Comparison of ENCODE assay signal across 18 mouse cellular contexts in genomic region chr5:113786985-113787384, GRCm38 (mm10). TPM values are rescaled to one million over a fixed set of nuclear protein-coding genes. Genes with fewer than 3 reads are reported as not detected.
DNase-seq lines count a peak whose midpoint lies in the region; ATAC-seq lines count a peak whose summit lies in the region.
"Had no signal": no experiment of that assay in that cellular context is flagged by ENCODE, and none has a peak within 500 bp of the region (broad histone marks: within the 10 kb centered on the region; RNA-seq: fewer than 3 reads in every experiment).

No protein-coding gene starts in this region.

- 82% methylated on average over 5 of the region's 5 CpGs for WGBS in midbrain, embryonic 11.5 days
- 80% methylated on average over 5 of the region's 5 CpGs for WGBS in midbrain, embryonic 15.5 days

- intact Hi-C loops in left cerebral cortex, postnatal 10 days (cut with DNase I): no loop called here

- 0 out of 2 replicates have a peak, but pooled peaks cover 5% of the 10 kb centered on the region for H3K4me1 ChIP-seq in midbrain, embryonic 11.5 days (ENCODE audit: control insufficient read depth, insufficient read depth, low read length)
- H3K4me1 ChIP-seq in midbrain, embryonic 15.5 days: no peaks in the 10 kb centered on the region

- no peak overlapping the region for H3K4me2 ChIP-seq in midbrain, embryonic 11.5 days
- H3K4me2 ChIP-seq in midbrain, embryonic 15.5 days: no peak overlapping the region
- H3K4me2 ChIP-seq: heart, embryonic 15.5 days; limb, embryonic 13.5 days; liver, embryonic 15.5 days had no signal

- H3K27ac ChIP-seq in midbrain, embryonic 11.5 days (ENCODE audit: low read depth, low read length): no peak overlapping the region
- H3K27ac ChIP-seq in midbrain, embryonic 15.5 days: no peak overlapping the region
- H3K27ac ChIP-seq: gastrocnemius, adult 2 months; heart, adult 2 months; heart, embryonic 15.5 days; liver, embryonic 15.5 days had no signal

- no peak overlapping the region for H3K9ac ChIP-seq in midbrain, embryonic 11.5 days (ENCODE audit: low read length)
- H3K9ac ChIP-seq in midbrain, embryonic 15.5 days: no peak overlapping the region
- H3K9ac ChIP-seq: forebrain, postnatal 0 days; heart, embryonic 15.5 days; limb, embryonic 13.5 days; liver, embryonic 15.5 days had no signal

- H3K4me3 ChIP-seq in midbrain, embryonic 11.5 days (ENCODE audit: low read depth, low read length): no peak overlapping the region
- no peak overlapping the region for H3K4me3 ChIP-seq in midbrain, embryonic 15.5 days
- H3K4me3 ChIP-seq: gastrocnemius, adult 2 months; heart, adult 2 months; heart, embryonic 15.5 days; limb, embryonic 13.5 days; liver, embryonic 15.5 days had no signal

- H3K36me3 ChIP-seq in midbrain, embryonic 11.5 days (ENCODE audit: control insufficient read depth, insufficient read depth, low read length): no peaks in the 10 kb centered on the region
- H3K36me3 ChIP-seq in midbrain, embryonic 15.5 days (replicated peaks): no peaks in the 10 kb centered on the region
- H3K36me3 ChIP-seq: heart, embryonic 15.5 days; limb, embryonic 13.5 days; liver, embryonic 15.5 days had no signal

- ATAC-seq in midbrain, embryonic 11.5 days (ENCODE audit: low FRiP score): no peak
- no peak for ATAC-seq in midbrain, embryonic 15.5 days (replicated peaks)
- ATAC-seq in hematopoietic stem cell, adult 5-6 weeks (replicated peaks in 1 of 2; ENCODE audit: insufficient read depth in 1 of 2, low FRiP score in 2 of 2, low TSS enrichment in 1 of 2, low read depth in 1 of 2, poor library complexity in 2 of 2, severe bottlenecking in 2 of 2): peak; percentile 77 to 82
- ATAC-seq: forebrain, postnatal 0 days; lung, postnatal 0 days had no signal

- H3K9me3 ChIP-seq in midbrain, embryonic 11.5 days (ENCODE audit: control insufficient read depth, low read length): no peaks in the 10 kb centered on the region
- no peaks in the 10 kb centered on the region for H3K9me3 ChIP-seq in midbrain, embryonic 15.5 days
- H3K9me3 ChIP-seq: heart, embryonic 15.5 days; limb, embryonic 13.5 days; liver, embryonic 15.5 days had no signal

- DNase-seq in midbrain, embryonic 11.5 days (ENCODE audit: low spot score, missing footprints): peak; percentile 62
- DNase-seq in natural killer cell, adult 2 months (ENCODE audit: low spot score in 2 of 2): peak; percentile 42 to 53
- no peak for DNase-seq in kidney, adult 11 months
- DNase-seq in urinary bladder, postnatal 14 days (ENCODE audit: low spot score): no peak
- DNase-seq in left cerebral cortex, postnatal 10 days (ENCODE audit: extremely low spot score in 1 of 2, low spot score in 2 of 2): no peak
- DNase-seq in spleen, postnatal 14 days (ENCODE audit: low spot score in 2 of 2): no peak
- DNase-seq: B cell, adult 2 months; cerebellum, postnatal 36 days; forebrain, postnatal 0 days; gastrocnemius, adult 2 months; heart, adult 2 months; right cerebral cortex, postnatal 4 days had no signal

- H3K27me3 ChIP-seq in midbrain, embryonic 11.5 days (ENCODE audit: control insufficient read depth, insufficient read depth, low read length): no peaks in the 10 kb centered on the region; the same call in 1 of the 2 replicates
- peaks cover 14% of the 10 kb centered on the region for H3K27me3 ChIP-seq in midbrain, embryonic 15.5 days (replicated peaks)
- H3K27me3 ChIP-seq: limb, embryonic 13.5 days had no signal

RNA-seq across cellular contexts. Expression of gene Tmem119, which starts 13.3 kb away (rescaled TPM):
- 9.9 and 10.9 TPM in 2 replicates for polyA plus RNA-seq in midbrain, embryonic 11.5 days (2014; fragmentation: Nextera tagmentation; extraction: Ambion mirVana)
- polyA plus RNA-seq in midbrain, embryonic 15.5 days (2015; fragmentation: Nextera tagmentation; extraction: Ambion mirVana): 5.7 and 6.3 TPM in 2 replicates
- 1.1 and 1.8 TPM in 2 replicates for total RNA-seq in hematopoietic stem cell, adult 5-6 weeks (2017)
- total RNA-seq in left cerebral cortex, postnatal 10 days (2021): 10 to 100 TPM; 12.0 to 16.0 TPM

RNA-seq across cellular contexts. Expression of gene Iscu, which starts 14.4 kb away (rescaled TPM):
- 117 and 121 TPM in 2 replicates for polyA plus RNA-seq in midbrain, embryonic 11.5 days (2014; fragmentation: Nextera tagmentation; extraction: Ambion mirVana)
- polyA plus RNA-seq in midbrain, embryonic 15.5 days (2015; fragmentation: Nextera tagmentation; extraction: Ambion mirVana): 75.4 and 78.4 TPM in 2 replicates
- 71.7 and 73.6 TPM in 2 replicates for total RNA-seq in hematopoietic stem cell, adult 5-6 weeks (2017)
- total RNA-seq in left cerebral cortex, postnatal 10 days (2021): 10 to 100 TPM; 72.7 to 78.3 TPM

RNA-seq across cellular contexts. Expression of gene Sart3, which starts 14.7 kb away (rescaled TPM):
- polyA plus RNA-seq in midbrain, embryonic 11.5 days (2014; fragmentation: Nextera tagmentation; extraction: Ambion mirVana): 49.6 and 55.2 TPM in 2 replicates
- 53.3 and 57.5 TPM in 2 replicates for polyA plus RNA-seq in midbrain, embryonic 15.5 days (2015; fragmentation: Nextera tagmentation; extraction: Ambion mirVana)
- total RNA-seq in hematopoietic stem cell, adult 5-6 weeks (2017): 41.7 and 42.6 TPM in 2 replicates
- 10 to 100 TPM; 29.1 to 35.0 TPM for total RNA-seq in left cerebral cortex, postnatal 10 days (2021)

RNA-seq across cellular contexts. Expression of gene Selplg, which starts 45.5 kb away (rescaled TPM):
- 1.3 TPM in 2 replicates for polyA plus RNA-seq in midbrain, embryonic 11.5 days (2014; fragmentation: Nextera tagmentation; extraction: Ambion mirVana)
- 2.4 and 2.8 TPM in 2 replicates for polyA plus RNA-seq in midbrain, embryonic 15.5 days (2015; fragmentation: Nextera tagmentation; extraction: Ambion mirVana)
- 83.9 and 95.7 TPM in 2 replicates for total RNA-seq in hematopoietic stem cell, adult 5-6 weeks (2017)
- total RNA-seq in left cerebral cortex, postnatal 10 days (2021): 10 to 100 TPM; 16.1 to 18.7 TPM

RNA-seq across cellular contexts. Expression of gene Ficd, which starts 51.4 kb away (rescaled TPM):
- 3.3 TPM in 2 replicates for polyA plus RNA-seq in midbrain, embryonic 11.5 days (2014; fragmentation: Nextera tagmentation; extraction: Ambion mirVana)
- 10.4 and 10.7 TPM in 2 replicates for polyA plus RNA-seq in midbrain, embryonic 15.5 days (2015; fragmentation: Nextera tagmentation; extraction: Ambion mirVana)
- total RNA-seq in hematopoietic stem cell, adult 5-6 weeks (2017): 2.1 and 2.7 TPM in 2 replicates
- total RNA-seq in left cerebral cortex, postnatal 10 days (2021): 1 to 10 TPM; 7.2 to 8.0 TPM

Comparison
In these comparisons a context has a peak if more than half of its experiments do, and no peak if none do; other contexts are left out.
1. ATAC-seq: peak in hematopoietic stem cell, adult 5-6 weeks (2 of 2); none in midbrain, embryonic 11.5 days (single experiment) and midbrain, embryonic 15.5 days (single experiment).
2. DNase-seq: peak in midbrain, embryonic 11.5 days (single experiment) and natural killer cell, adult 2 months (2 of 2); none in kidney, adult 11 months (single experiment), urinary bladder, postnatal 14 days (single experiment), left cerebral cortex, postnatal 10 days (0 of 2) and spleen, postnatal 14 days (0 of 2).